Mouse (Mus musculus): Measurements from ENCODE around the gene Btnl9.

GRCm38 (mm10) chr11:49187701-49188100 is 742 bp upstream of the Btnl9 start:
- TF ChIP-seq GATA1 (IDR thresholded peaks at IDR 0.05; ENCODE audit: low read length) (no peak), TAL1 (IDR thresholded peaks at IDR 0.05; ENCODE audit: low read length) (no peak)
